Mouse (Mus musculus): ENCODE results near the gene Prpf31. TPM values are rescaled to one million over a fixed set of nuclear protein-coding genes. Genes with fewer than 3 reads are reported as not detected.

Gene Prpf31
- polyA plus RNA-seq, 1 experiment from 2014 or later = 174 TPM

DNA sequence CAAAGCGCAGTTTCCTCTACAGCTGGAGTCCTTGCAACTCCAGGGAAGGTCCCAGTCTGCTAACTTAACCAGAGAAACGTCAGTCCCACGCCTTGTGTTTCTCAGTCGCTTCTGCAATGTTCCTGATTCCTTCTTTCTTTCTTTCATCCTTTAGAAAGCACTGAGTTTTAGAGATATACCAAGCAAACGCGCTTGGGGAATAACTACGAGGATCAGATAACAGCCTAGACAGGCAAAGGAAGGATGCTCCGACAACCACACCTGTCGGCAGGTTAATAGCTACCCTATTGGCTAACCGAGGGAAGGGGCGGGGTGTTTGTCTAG, 14.5 kb downstream of the Prpf31 start:
- Histone ChIP-seq H3K4me3 (peak overlapping the region; percentile 100), H3K27ac (replicated peaks) (peak overlapping the region; percentile 97), H3K9me3 (replicated peaks) (0 out of 2 replicates have a peak, but pooled peaks cover 3% of the 10 kb centered on the region), H3K36me3 (peaks cover 56% of the 10 kb centered on the region), H3K27me3 (ENCODE audit: low read depth, poor library complexity, severe bottlenecking) (0 out of 2 replicates have a peak, but pooled peaks cover 6% of the 10 kb centered on the region), H3K4me1 (peaks cover 40% of the 10 kb centered on the region)
- DNase-seq (ENCODE audit: low spot score) = no peak
- WGBS = under 1% methylated on average over 11 of the region's 11 CpGs

GRCm38 (mm10) chr7:3644672-3645487, 15.1 kb downstream of the Prpf31 start, which contains the start of gene Cnot3:
Cnot3 (plus strand) TSS chr7:3645268.
- 0 out of 2 replicates have a peak, but pooled peaks cover 6% of the 10 kb centered on the region for H3K27me3 ChIP-seq (ENCODE audit: low read depth, poor library complexity, severe bottlenecking)
- H3K27ac ChIP-seq (replicated peaks) = peak within 1 kb of the TSS; percentile 97
- peaks cover 54% of the 10 kb centered on the region for H3K36me3 ChIP-seq
- under 1% methylated on average over 58 of the region's 58 CpGs for WGBS
- 0 out of 2 replicates have a peak, but pooled peaks cover 3% of the 10 kb centered on the region for H3K9me3 ChIP-seq (replicated peaks)
- H3K4me1 ChIP-seq = peaks cover 40% of the 10 kb centered on the region
- peak within 1 kb of the TSS; percentile 100 for H3K4me3 ChIP-seq
- peak; percentile 98 for DNase-seq (ENCODE audit: low spot score)

DNA sequence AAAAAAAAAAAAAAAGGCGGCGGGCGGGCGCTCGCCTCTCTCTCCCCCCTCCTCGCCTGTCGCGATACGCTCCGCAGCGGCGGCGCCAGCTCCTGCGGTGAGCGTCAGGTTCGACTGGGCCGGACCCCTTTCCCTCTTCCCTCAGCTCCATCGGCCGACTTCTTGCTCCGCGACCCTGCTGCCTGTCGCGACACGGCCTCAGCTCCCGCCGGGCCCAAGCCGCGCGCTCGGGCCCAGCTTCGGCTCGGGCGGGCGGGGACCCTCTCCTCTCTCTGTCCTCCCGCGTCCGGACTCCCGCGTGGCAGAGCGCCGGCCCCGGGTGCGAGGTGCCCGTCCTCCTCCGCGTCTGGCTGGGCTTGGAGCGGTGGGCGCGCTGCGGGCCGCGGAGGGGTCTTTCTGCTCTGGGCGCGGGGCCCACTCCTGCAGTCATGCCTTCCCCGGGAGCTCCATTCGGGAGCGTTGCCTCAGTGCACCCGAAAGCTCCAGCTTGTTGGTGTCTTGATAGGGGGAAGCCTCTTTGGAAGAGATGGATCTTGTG, 15.8 kb downstream of the Prpf31 start:
- Histone ChIP-seq H3K27me3 (ENCODE audit: low read depth, poor library complexity, severe bottlenecking) (0 out of 2 replicates have a peak, but pooled peaks cover 6% of the 10 kb centered on the region), H3K4me1 (peaks cover 40% of the 10 kb centered on the region), H3K9me3 (replicated peaks) (0 out of 2 replicates have a peak, but pooled peaks cover 3% of the 10 kb centered on the region), H3K4me3 (peak overlapping the region; percentile 100), H3K36me3 (peaks cover 54% of the 10 kb centered on the region), H3K27ac (replicated peaks) (peak overlapping the region; percentile 97)
- no peak for DNase-seq (ENCODE audit: low spot score)
- under 1% methylated on average over 56 of the region's 58 CpGs for WGBS

GRCm38 (mm10) chr7:3646188-3646587, 16.4 kb downstream of the Prpf31 start:
- H3K27ac ChIP-seq (replicated peaks) = peak overlapping the region; percentile 97
- 0 out of 2 replicates have a peak, but pooled peaks cover 3% of the 10 kb centered on the region for H3K9me3 ChIP-seq (replicated peaks)
- peak overlapping the region; percentile 100 for H3K4me3 ChIP-seq
- peaks cover 40% of the 10 kb centered on the region for H3K4me1 ChIP-seq
- WGBS = 32% methylated on average over 9 of the region's 9 CpGs
- H3K36me3 ChIP-seq = peaks cover 54% of the 10 kb centered on the region
- H3K27me3 ChIP-seq (ENCODE audit: low read depth, poor library complexity, severe bottlenecking) = 0 out of 2 replicates have a peak, but pooled peaks cover 6% of the 10 kb centered on the region
- DNase-seq (ENCODE audit: low spot score) = no peak

- 76% methylated on average over 4 of the region's 4 CpGs for WGBS
- Histone ChIP-seq H3K27ac (replicated peaks) (peak overlapping the region; percentile 97), H3K4me1 (peaks cover 40% of the 10 kb centered on the region), H3K27me3 (ENCODE audit: low read depth, poor library complexity, severe bottlenecking) (0 out of 2 replicates have a peak, but pooled peaks cover 6% of the 10 kb centered on the region), H3K4me3 (peak overlapping the region; percentile 100), H3K36me3 (peaks cover 54% of the 10 kb centered on the region), H3K9me3 (replicated peaks) (0 out of 2 replicates have a peak, but pooled peaks cover 3% of the 10 kb centered on the region)
- no peak for DNase-seq (ENCODE audit: low spot score)
Observed at GRCm38 (mm10) chr7:3646641-3647040, 16.9 kb downstream of the Prpf31 start.

DNA sequence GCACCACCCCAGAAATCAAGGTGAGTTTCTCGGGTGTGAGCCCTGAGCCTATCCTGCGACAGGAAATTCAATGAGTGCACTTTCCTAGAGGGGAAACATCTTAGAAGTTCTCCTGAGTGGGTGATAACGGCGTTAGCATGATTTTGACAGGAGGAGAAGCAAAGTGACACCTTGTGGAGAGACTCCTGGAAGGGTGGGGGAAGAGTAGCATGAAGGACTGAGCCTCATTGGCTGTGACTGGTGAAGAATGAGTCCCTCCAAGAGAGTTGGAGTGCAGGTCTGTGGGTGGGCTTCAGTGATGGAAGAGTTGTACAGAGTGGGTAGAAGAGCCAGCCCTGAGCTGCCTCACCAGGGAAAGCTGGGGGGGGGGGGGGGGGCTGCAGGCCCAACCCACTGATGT, 27.2 kb downstream of the Prpf31 start:
- H3K4me3 ChIP-seq = no peak overlapping the region
- 91% methylated on average over 4 of the region's 4 CpGs for WGBS
- H3K36me3 ChIP-seq = peaks cover 100% of the 10 kb centered on the region

DNA sequence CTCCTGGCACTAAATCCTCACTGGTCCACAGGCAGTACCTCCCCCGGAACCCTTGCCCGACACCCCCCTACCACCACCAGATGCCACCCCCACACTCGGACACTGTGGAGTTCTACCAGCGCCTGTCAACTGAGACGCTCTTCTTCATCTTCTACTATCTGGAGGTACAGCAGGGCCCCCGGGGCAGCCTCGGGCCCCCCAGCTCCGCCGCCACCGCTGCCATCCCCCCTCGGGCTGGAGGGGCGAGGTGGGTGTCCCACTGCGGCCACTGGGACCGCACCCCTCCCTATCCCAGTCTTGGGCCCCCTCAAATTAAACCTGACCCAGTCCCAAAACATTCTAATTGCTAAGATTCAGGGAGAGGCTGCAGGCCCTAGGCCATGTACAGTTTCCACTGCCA, 28.8 kb downstream of the Prpf31 start:
- no peak overlapping the region for H3K27ac ChIP-seq (replicated peaks)
- H3K36me3 ChIP-seq = peaks cover 100% of the 10 kb centered on the region
- WGBS = 94% methylated on average over 14 of the region's 14 CpGs
- H3K4me1 ChIP-seq = peaks cover 4% of the 10 kb centered on the region
- no peak for DNase-seq (ENCODE audit: low spot score)
- no peaks in the 10 kb centered on the region for H3K27me3 ChIP-seq (ENCODE audit: low read depth, poor library complexity, severe bottlenecking)
- no peaks in the 10 kb centered on the region for H3K9me3 ChIP-seq (replicated peaks)
- no peak overlapping the region for H3K4me3 ChIP-seq

More for the DNA sequence above, 27.2 kb downstream of the Prpf31 start:
- Histone ChIP-seq H3K27ac (replicated peaks) (no peak overlapping the region), H3K27me3 (ENCODE audit: low read depth, poor library complexity, severe bottlenecking) (no peaks in the 10 kb centered on the region), H3K4me1 (no peaks in the 10 kb centered on the region), H3K9me3 (replicated peaks) (no peaks in the 10 kb centered on the region)
- DNase-seq (ENCODE audit: low spot score) = no peak

DNA sequence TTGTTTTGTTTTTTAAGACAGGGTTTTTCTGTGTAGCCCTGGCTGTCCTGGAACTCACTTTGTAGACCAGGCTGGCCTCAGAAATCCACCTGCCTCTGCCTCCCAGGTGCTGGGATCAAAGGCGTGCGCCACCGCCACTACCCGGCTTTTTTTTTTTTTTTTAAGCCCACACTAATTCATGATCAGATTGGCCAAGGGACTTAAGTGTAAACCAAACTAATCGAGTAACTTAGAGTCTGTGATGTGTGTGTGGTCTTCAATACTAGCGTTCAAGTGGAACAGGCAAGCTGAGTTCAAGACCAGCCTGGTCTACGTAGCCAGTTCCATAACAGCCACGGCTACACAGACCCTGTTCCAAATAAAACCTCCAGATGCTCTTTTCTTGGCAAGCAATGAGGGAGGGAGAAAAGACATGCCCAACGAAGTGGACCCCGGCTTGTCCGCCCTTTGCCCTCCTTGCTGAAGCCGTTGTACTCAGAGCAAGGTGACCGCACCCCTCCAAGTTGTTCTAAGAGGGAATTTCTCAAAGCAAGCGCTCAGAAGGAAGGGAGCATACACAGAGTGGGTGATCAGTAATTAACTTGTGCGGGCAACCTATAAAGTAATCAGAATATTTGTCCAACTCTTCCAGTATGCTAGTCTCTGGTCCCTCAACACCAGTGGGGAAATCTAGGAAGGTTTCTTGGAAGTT, 34.9 kb downstream of the Prpf31 start:
- H3K27me3 ChIP-seq (ENCODE audit: low read depth, poor library complexity, severe bottlenecking) = no peaks in the 10 kb centered on the region
- no peaks in the 10 kb centered on the region for H3K9me3 ChIP-seq (replicated peaks)
- peak overlapping the region; percentile 91 for H3K27ac ChIP-seq (replicated peaks)
- 42% methylated on average over 15 of the region's 15 CpGs for WGBS
- H3K4me3 ChIP-seq = peak overlapping the region; percentile 81
- peaks cover 40% of the 10 kb centered on the region for H3K36me3 ChIP-seq
- DNase-seq (ENCODE audit: low spot score) = peak; percentile 49
- H3K4me1 ChIP-seq = peaks cover 30% of the 10 kb centered on the region

- peak within 1 kb of the TSS; percentile 81 for H3K4me3 ChIP-seq
- H3K27me3 ChIP-seq (ENCODE audit: low read depth, poor library complexity, severe bottlenecking) = no peaks in the 10 kb centered on the region
- peaks cover 32% of the 10 kb centered on the region for H3K36me3 ChIP-seq
- no peaks in the 10 kb centered on the region for H3K9me3 ChIP-seq (replicated peaks)
- peak within 1 kb of the TSS; percentile 91 for H3K27ac ChIP-seq (replicated peaks)
- DNase-seq (ENCODE audit: low spot score) = peak; percentile 93
- peaks cover 30% of the 10 kb centered on the region for H3K4me1 ChIP-seq
- WGBS = 6% methylated on average over 45 of the region's 45 CpGs
Observed at GRCm38 (mm10) chr7:3665215-3666114, 35.7 kb downstream of the Prpf31 start, which contains the start of gene Leng1. Leng1 (minus strand) TSS chr7:3665840.

DNA sequence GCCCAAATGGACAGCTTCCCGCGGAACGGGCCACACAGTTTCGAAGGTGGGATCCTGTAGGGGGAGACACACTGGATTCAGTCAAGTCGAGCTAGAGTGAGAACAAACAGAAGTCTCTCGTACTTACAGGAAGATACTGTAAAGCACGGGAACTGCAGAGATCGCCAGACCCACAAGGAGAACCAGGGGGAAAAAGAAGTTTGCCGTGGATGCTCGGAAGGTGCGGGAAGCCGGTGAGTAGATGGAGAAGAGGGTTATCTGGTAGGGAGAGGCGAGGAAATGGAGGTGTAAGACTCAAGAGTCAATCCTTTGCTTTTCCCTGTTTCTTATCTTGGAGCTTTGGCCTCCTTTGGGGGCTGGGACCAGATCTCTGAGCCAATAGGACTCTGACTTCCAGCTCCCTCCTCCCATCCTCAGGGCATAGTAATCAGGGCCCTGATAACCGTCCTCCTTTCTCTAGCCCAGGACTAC, 37.2 kb downstream of the Prpf31 start:
- peaks cover 30% of the 10 kb centered on the region for H3K4me1 ChIP-seq
- H3K27ac ChIP-seq (replicated peaks) = no peak overlapping the region
- H3K27me3 ChIP-seq (ENCODE audit: low read depth, poor library complexity, severe bottlenecking) = no peaks in the 10 kb centered on the region
- no peak for DNase-seq (ENCODE audit: low spot score)
- H3K4me3 ChIP-seq = peak overlapping the region; percentile 11; the same call in 1 of the 2 replicates
- peaks cover 17% of the 10 kb centered on the region for H3K36me3 ChIP-seq
- WGBS = 10% methylated on average over 14 of the region's 14 CpGs
- no peaks in the 10 kb centered on the region for H3K9me3 ChIP-seq (replicated peaks)

DNA sequence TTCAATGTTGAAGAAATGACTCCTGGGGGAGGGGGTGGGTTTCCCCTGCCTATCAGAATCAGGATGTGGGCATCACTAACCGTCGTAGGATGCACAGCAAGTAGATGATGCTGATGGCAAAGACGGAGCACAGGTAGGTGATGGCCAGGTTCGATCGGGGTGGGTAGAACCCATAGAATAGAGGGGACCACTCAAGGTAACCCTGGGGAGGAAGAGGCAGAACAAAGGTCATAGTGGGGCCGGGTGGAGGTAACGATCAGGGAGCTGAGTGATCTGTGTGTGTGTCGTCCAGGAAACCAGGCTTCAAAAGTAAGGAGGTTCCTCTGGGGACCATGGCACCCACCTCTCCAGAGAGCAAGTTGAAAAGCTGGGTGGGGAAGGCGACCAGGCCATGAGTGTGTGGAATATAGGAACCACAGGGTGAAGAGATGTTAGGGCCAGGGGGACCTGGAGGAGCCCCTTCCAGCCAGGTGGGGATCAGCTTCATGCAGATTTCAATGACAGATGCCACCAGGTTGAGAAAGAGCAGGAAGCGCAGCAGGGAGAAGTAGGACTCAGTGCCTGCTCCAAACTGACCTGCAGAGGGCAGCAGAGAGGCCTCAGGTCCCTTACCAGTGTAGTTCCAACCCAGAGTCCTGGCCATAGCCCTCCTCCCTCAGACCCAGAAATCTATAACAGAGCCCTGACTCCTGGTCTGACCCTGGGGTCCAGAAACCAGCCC, 44.9 kb downstream of the Prpf31 start:
- 73% methylated on average over 10 of the region's 10 CpGs for whole genome bisulfite sequencing
- H3K4me1 ChIP-seq = peaks cover 3% of the 10 kb centered on the region; the same call in 1 of the 2 replicates
- no peak overlapping the region for H3K27ac ChIP-seq (replicated peaks)
- peak overlapping the region; percentile 20; the same call in 1 of the 2 replicates for H3K4me3 ChIP-seq
- peaks cover 7% of the 10 kb centered on the region; the same call in 1 of the 2 replicates for H3K36me3 ChIP-seq
- DNase-seq (ENCODE audit: low spot score) = peak; percentile 79
- no peaks in the 10 kb centered on the region for H3K27me3 ChIP-seq (ENCODE audit: low read depth, poor library complexity, severe bottlenecking)
- no peaks in the 10 kb centered on the region for H3K9me3 ChIP-seq (replicated peaks)
